8 mouse cellular contexts compared by ENCODE assay signal in the genomic region with DNA sequence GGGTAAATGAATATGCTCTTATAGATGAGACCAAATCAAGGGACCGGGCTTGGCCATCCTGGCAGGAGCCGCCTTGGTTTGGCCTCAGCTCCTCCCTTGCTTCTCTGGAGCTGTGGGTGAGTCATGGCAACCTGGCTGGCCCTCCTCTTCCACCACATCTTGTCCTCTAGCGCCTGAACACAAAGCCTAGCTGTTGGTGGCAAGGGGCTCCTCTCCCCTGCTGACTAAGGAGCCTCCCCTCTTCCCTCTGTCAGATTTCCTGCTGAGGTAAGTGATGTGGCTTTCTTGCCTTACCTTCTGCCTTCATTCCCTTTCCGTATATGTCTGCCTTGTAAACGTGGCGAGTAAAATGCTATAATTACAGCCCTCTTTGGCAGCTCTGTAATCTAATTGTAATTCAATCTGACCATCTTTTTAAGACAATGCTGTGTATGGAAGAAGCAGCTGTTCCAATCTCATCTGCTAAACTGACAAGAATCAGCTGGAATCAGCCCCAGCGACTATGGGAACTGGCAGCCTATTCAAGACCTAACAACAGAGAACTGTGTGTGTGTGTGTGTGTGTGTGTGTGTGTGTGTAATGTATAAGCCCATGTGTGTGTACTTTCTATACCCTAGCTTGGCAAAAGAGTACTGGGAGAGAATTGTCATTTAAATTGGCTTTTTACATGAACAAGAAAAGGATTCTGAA.
DNase-seq lines count a peak whose midpoint lies in the region; ATAC-seq lines count a peak whose summit lies in the region.
"Had no signal": no experiment of that assay in that cellular context is flagged by ENCODE, and none has a peak within 500 bp of the region (broad histone marks: within the 10 kb centered on the region; RNA-seq: fewer than 3 reads in every experiment).

No protein-coding gene starts in this region.

- peak overlapping the region; percentile 20; the same call in 1 of the 2 replicates for H3K4me2 ChIP-seq in forebrain, embryonic 16.5 days (ENCODE audit: low read length)
- H3K4me2 ChIP-seq: heart, embryonic 15.5 days had no signal

- peak; percentile 62 to 78 for DNase-seq in right cerebral cortex, postnatal 10 days (ENCODE audit: low spot score in 2 of 2)
- no peak for DNase-seq in right cerebral cortex, adult 18-20 months
- peak; percentile 61 for DNase-seq in left cerebral cortex, postnatal 4 days
- DNase-seq in B cell, adult 2 months, result no peak
- DNase-seq in heart, postnatal 25 days (ENCODE audit: low spot score), result no peak
- no peak for DNase-seq in c-Kit-positive CD71-positive TER-119-positive erythroid progenitor cells, embryonic 14.5 days (ENCODE audit: low spot score)

- H3K27ac ChIP-seq in forebrain, embryonic 16.5 days (ENCODE audit: low read length), result peak overlapping the region; percentile 95
- H3K27ac ChIP-seq: heart, embryonic 15.5 days had no signal

- no peaks in the 10 kb centered on the region; the same call in 1 of the 2 replicates for H3K36me3 ChIP-seq in forebrain, embryonic 16.5 days (ENCODE audit: control insufficient read depth, insufficient read depth)
- H3K36me3 ChIP-seq: heart, embryonic 15.5 days had no signal

- H3K4me3 ChIP-seq in forebrain, embryonic 16.5 days (replicated peaks; ENCODE audit: low read length), result no peak overlapping the region; the same call in 1 of the 2 replicates
- H3K4me3 ChIP-seq: heart, embryonic 15.5 days had no signal

- no peaks in the 10 kb centered on the region for H3K9me3 ChIP-seq in forebrain, embryonic 16.5 days (ENCODE audit: control insufficient read depth, low read length)
- H3K9me3 ChIP-seq: heart, embryonic 15.5 days had no signal

- intact Hi-C loops in left cerebral cortex, postnatal 4 days (cut with DNase I), result no loop called here
- intact Hi-C loops in heart, postnatal 25 days (cut with DNase I), result loop anchor here (2.0 kb wide), 1 partner anchor 14 kb away; no protein-coding TSS in a partner anchor

- WGBS in forebrain, embryonic 16.5 days, result 4% methylated on average over 7 of the region's 7 CpGs

- no peaks in the 10 kb centered on the region for H3K27me3 ChIP-seq in forebrain, embryonic 16.5 days (replicated peaks; ENCODE audit: control insufficient read depth, insufficient read depth, low read length)
- H3K27me3 ChIP-seq: heart, embryonic 15.5 days had no signal

- H3K4me1 ChIP-seq in forebrain, embryonic 16.5 days (replicated peaks; ENCODE audit: control insufficient read depth, insufficient read depth, low read length), result peaks cover 33% of the 10 kb centered on the region
- H3K4me1 ChIP-seq: heart, embryonic 15.5 days had no signal

- ATAC-seq in forebrain, embryonic 16.5 days, result peak; percentile 86

- H3K9ac ChIP-seq in forebrain, embryonic 16.5 days (replicated peaks; ENCODE audit: low read depth, low read length), result peak overlapping the region; percentile 32; the same call in 1 of the 2 replicates
- H3K9ac ChIP-seq: heart, embryonic 15.5 days had no signal

Comparison
In these comparisons a context has a peak if more than half of its experiments do, and no peak if none do; other contexts are left out.
1. DNase-seq: peak in right cerebral cortex, postnatal 10 days (2 of 2) and left cerebral cortex, postnatal 4 days (single experiment); none in right cerebral cortex, adult 18-20 months (single experiment), B cell, adult 2 months (0 of 2), heart, postnatal 25 days (single experiment) and c-Kit-positive CD71-positive TER-119-positive erythroid progenitor cells, embryonic 14.5 days (single experiment).